Mouse (Mus musculus): ENCODE data around the gene Lrp8. TPM values are rescaled to one million over a fixed set of nuclear protein-coding genes. Genes with fewer than 3 reads are reported as not detected.

The Lrp8 gene
- total RNA-seq, 2 experiments from 2014 or later = 0.99 to 1.7 TPM

DNA sequence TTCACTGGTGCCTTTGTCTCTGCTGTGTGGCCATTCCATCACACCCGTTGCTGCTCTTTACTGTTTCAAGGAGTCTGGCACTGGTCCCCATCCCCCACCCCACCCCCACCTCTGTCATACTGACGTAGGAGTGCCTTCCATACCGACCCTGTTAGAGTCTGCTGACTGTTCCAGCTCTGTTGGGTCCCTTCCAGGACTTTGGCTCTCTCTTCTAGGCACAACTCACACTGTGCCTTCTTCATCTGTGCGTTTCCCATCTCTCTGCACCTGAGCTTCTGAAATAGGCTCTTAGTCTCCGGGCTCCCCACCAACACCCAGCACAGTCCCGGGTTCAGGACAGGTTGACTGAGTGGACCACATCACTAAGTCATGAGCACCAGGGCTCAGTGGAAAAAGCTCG is 44.7 kb downstream of the Lrp8 start:
- DNase-seq = no peak

DNA sequence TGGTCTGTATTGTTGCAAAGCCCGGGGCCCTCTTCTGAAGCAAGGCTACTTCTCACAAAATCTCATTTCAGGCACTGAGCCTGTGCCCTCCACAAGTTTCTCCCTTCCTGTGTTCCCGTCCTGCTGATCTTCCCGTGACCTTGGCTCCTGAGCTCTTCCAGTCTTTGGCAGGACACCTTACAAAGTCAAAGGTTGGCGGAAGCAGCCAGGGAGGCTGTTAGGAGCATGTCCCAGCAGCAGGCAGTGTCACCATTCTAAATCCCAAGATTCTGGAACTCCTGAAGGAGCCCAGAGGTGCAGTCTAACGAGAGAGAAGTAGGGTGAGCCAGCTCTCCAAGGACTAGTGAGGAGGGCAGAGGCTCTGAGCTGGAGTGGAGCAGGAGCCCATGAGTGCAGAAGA is 46.5 kb downstream of the Lrp8 start:
- no peak for DNase-seq

DNA sequence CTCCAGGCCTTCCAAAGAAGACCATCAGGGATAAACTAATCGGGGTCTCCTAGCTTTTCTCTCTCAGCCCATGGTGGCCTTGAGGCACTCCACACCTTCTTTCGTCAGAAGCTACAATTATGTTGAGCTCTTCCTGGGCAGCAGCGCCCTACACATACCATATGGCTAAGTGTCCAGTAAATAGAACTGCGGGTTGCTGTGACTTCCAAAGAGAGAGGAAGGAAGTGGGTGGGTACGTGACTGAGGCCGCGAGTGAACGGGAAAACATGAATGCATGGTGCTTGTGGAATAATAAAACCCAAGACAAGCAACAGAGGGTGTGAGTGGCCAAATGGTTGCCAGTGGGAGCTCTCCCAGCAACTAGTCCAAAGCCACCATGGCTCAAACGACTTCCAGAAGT is 47.6 kb downstream of the Lrp8 start:
- no peak for DNase-seq

DNA sequence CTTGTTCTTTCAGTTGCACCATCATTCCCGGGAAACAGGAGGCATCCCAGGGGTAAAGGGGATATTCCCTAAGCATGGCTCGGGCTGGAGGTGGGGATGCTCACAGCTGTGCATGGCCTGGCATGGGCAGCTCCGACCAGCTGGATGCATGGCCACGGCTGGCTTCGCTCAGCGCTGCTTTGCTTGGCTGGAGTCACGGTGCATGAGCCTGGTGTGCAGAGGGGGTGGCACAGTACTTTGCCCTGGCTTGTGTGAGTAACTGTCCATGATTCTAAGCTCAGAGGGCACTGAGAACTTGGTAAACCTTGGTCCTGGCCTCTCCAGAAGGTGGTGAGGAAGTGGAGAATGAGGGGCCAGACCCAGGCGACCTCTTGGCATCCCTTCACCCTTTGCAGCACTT is 48.0 kb downstream of the Lrp8 start:
- no peak for DNase-seq

DNA sequence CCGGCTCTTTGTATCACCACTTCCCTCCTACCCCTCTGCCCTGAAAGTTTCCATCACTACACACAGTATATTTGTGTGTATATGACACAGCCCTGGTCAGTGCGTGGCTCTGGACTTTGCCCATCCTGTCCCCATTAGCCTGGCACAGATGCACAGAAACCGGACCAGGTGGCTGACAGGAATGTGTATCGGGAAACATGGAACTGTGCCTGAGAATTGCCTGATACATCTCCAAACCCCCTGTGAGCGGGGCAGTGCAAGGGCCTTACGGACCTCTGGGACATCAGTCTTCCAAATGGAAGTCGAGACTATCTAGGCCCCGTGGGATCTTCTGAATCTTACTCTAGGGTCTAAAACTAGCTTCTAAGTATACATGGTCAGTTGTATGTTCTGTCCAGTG is 51.3 kb downstream of the Lrp8 start:
- DNase-seq = no peak

DNA sequence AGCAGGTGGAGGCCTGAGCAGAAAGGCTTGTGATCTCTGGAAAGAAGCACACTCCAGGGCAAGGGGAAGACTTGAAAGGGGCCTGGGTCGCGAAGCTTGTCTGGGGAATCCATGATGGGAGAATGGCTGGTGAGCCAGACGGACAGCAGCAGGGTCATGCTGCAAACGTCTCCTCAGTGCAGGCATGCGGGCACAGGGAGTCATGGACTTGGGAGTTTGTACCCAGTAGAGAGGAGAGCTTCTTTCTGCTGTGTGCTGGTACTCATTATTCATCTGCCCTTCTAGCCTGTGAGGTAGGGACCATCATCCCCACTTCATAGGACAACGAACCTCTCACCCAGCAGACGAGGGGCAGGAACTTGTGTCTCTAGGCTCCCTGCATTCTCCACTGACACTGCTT is 51.8 kb downstream of the Lrp8 start:
- no peak for DNase-seq

GRCm38 (mm10) chr4:107856958-107857686 is 55.1 kb downstream of the Lrp8 start:
- DNase-seq = no peak

DNA sequence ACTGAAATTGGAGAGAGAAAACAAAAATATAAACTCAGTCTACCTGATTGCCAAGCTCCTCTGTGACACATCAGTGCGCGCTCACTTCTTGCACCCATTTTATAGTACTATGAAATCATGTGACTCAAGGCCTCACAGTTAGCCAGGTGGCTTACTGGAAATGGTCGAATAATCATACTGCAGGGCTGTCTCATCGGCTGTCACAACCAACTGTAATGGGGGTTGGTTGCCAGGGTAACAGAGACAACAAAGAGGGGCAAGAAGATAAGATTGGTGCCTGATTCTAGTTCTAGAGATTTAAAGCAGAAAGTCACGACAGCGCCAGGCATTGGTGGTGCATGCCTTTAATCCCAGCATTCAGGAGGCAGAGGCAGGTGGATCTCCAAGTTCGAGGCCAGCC is 56.9 kb downstream of the Lrp8 start:
- DNase-seq = no peak

DNA sequence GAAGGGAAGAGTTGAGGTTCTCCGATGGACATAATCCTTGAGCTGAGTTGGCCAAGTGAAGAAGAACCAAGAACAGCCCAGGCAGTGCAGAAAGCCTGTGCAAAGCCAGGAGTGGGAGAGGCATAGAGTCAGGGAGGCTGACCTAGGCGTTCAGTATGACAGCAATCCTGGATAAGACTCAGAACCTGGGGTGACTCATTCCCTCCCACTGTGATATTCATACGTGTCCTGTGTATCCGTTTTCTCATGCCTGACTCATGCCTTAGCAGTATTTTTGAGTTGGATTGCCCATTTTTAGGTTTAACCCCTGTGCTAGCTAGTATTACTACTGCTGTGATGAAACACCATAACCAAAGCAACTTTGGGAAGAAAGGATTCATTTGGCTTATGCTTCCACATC is 62.8 kb downstream of the Lrp8 start:
- no peak for DNase-seq

DNA sequence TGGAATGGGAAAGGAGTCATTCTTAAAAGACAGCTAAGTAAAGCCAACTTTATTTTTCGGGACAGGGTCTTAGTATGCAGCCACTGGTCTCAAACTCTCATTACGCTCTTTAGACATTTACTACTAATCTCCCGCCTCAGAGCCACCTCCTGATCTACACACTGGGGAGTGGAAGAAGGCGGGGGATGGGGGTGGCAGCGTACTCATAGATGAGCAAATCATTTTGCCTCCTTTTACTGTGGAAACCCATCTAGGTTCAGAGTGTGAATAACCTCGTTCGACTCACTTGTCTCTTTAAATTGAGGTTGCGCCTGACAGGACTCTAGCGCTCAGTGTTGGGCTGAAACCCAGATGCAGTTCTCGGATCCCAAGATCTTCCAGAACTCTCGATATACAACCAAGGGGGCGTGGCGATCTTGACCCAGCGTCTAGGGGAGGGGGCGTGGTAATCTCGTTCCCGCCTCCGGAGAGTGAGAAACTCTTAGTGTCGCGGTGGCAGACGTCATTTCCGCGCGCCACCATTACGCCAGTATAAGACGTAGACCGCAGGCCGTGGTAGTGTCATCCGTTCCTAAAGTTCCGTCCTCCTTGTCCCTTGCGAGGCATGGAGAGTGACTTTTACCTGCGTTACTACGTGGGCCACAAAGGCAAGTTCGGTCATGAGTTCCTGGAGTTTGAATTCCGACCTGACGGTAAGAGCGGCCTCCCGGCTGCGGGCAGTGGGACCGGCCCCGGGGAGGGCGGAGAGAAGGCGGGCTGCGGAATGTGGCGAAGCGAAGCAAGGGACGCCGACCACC is 77.4 kb downstream of the Lrp8 start, which contains the start of gene Magoh:
TSS of gene Magoh (plus strand) at position 502 of the 797 bp plus-strand sequence.
- peak; percentile 96 for DNase-seq

DNA sequence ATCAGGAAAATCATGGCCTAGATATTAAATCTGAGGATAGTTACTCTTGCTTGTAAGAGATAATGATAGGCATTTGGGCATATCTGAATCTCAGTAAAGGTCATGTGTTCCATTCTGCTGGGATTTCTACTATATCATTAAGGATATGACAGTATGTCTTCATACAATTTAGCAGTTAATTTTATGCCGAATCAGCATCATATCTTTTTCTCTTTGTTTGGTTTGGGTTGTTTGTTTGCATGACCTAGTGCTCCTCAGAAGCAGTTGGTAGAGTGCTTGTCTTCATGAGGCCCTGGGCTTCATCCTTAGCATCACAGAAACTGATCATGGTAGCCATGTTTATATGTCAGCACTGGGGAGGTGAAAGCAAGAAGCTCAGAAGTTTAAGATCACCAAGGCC is 79.6 kb downstream of the Lrp8 start:
- no peak for DNase-seq

- no peak for DNase-seq
These were observed 84.3 kb downstream of the Lrp8 start for GRCm38 (mm10) chr4:107886371-107886770.

GRCm38 (mm10) chr4:107889385-107889730 is 87.3 kb downstream of the Lrp8 start:
- DNase-seq = no peak

- DNase-seq = peak; percentile 89
These were observed 87.8 kb downstream of the Lrp8 start, which contains the start of gene 0610037L13Rik for GRCm38 (mm10) chr4:107889731-107890432. 0610037L13Rik (plus strand) TSS chr4:107889813.

GRCm38 (mm10) chr4:107892663-107893062 is 90.6 kb downstream of the Lrp8 start:
- DNase-seq = no peak

DNA sequence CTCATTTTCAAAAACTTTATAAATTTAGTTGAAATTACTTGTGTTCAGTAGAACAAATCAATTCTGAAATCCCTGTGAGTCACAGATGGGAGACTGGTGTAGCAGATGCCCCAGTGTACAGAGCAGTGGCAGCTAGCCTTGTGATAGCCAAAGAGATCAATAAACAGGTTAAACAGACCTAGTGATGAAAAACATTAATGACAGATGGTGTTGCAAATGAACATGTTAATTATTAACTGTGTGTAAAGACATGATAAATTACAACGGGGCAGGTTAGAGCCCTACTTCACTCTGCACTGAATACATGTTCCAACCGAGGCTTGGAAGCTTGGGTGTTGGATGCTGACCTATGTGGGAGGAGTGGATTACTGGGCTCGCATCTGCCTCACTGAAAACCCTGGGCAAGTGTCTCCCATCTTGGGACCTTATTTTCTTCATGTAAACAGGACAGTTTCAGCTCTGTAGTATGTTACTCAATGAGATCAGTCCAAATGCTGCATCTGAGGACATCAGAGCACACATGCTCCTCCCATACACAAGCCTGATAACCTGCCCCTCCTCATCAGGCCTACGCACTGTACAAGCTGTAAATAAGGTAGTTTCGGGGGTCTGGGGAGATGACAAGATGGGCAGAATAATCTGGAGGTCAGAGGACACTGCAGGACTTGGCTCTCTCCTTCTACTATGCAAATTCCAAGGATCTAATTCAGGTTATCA is 97.3 kb downstream of the Lrp8 start:
- DNase-seq = no peak

DNA sequence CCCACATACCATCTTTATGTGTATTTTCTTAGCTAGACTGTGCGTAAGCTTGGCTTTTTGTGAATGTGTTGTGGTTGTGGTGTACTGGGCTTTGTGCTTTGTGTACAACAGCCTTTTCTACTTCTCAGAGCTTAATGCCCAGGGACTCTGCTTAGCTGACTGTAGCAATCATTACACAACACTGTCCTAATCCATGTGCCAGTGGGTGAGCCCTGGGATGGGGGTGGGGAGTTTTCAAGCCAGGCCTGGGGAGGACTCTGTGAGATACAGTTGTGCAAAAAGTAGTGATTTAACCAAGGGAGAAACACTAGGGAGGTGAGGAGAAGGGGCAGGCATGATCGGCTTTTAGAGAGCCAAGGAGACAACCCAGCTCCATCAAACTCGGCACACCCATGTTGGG is 98.1 kb downstream of the Lrp8 start:
- DNase-seq = no peak

DNA sequence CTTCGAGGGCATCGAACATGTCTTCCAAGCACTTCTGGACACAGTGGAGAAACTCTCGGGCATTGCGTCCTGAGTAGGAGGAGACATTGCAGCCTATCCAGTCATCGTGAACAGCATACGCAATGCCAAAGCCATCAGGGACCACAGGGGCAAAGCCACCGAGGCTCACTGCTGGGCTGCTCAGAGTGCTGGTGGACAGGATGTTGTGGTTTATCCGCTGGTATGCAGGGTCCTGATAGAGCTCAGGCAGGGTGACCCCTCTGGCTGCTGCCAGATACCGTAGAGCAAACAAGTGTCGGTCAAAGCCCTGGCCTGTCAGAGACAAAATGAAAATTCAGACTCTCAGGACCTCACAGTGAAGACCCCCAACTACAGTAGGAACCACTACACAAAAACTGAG is 102.2 kb downstream of the Lrp8 start:
- DNase-seq = no peak

DNA sequence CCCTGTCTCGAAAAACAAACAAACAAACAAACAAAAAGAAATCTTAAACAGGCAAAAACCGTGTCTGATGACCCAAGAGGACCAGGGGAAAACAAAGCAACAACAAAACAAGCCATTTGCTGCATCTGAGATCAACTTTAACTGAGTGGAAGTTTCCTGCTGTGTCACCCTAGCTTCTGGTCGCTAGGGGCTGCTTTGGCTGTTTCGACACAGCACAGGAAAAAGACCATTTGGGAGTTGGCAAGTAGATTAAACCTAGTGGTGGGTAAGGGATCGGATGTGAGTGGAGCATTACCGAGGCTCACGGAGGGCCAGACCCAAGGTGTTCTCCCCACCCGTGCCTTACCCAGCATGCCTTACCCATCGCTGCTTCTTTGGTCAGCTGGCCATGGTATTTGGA is 104.5 kb downstream of the Lrp8 start:
- DNase-seq = no peak

GRCm38 (mm10) chr4:107910020-107910419 is 108.0 kb downstream of the Lrp8 start:
- DNase-seq = no peak

DNA sequence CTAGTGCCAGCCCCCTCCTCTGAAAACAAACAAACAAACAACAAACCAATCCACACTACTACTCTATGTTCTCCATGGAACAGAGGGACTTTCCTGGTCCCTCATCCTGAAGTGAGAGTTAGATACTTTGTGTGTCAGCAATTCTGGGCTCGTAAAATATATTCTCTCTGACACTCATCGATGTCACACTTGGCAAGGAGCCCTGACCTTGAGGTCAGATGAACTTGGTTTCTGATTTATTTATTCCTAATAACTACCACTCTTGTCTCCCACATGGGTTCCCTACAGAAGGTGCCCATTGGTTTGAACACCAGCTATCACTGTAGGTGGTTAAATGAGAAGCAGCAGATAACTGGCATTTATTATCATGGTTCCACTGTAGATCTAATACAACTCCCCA is 118.3 kb downstream of the Lrp8 start:
- DNase-seq = no peak

DNA sequence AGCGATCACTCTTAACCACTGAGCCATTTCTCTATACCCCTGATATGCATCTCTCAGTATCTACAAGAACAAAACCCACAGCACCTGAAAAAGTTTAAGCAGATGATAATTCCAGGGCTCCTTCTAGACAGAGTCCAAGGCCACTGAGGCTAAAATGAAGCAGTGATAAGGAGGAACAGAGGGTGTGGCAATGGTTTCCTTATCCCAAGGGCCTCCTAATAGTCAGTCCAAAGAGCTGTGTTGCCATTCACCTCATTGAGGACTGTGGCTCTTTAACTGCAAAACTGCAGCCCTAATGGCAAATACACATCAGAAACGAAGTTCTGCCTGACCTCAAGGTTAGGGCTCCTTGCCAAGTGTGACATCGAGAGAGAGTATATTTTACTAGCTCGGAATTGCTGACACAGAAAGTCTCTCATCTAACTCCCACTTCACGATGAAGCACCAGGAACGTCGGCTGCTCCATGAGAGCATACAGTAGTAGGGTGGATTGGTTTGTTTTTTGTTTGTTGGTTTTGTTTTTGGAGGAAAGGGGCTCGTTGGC is 119.2 kb downstream of the Lrp8 start:
- no peak for DNase-seq

Data from gastrocnemius, postnatal 10 days (tissue).